Mouse (Mus musculus): ENCODE measurements around the gene Spin1.

GRCm38 (mm10) chr13:51197699-51198098 lies 97.0 kb downstream of the Spin1 start:
- TF ChIP-seq CTCF (IDR thresholded peaks at IDR 0.05; ENCODE audit: insufficient read depth, low read length) (no peak), POLR2A (IDR thresholded peaks at IDR 0.05; ENCODE audit: borderline replicate concordance, extremely low read depth, low read depth, low read length) (no peak)

Data from lung, adult 2 months (tissue).